22 mouse cellular contexts compared by ENCODE assay signal in the genomic region with DNA sequence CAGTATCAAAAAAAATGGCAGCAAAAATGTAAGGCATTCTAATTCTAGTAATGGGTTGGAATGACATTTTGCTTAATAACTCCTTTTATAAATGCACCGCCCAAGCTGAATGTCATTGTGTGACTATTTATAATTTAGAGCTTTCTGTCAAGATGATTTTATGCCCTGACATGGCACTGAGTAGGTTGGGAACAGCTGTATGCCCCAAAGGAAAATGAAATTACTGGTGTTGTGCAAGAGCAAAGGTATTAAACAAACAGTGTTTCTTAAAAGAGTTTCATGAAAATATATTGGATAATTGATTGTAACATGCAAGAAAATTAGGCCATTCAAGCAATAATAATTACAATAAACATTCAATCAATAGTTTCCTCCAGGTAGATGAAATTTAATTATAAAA.
"Had no signal": no experiment of that assay in that cellular context is flagged by ENCODE, and none has a peak within 500 bp of the region (broad histone marks: within the 10 kb centered on the region; RNA-seq: fewer than 3 reads in every experiment).

No protein-coding gene starts in this region.

- H3K36me3 ChIP-seq: limb, embryonic 15.5 days; lung, embryonic 15.5 days; midbrain, embryonic 10.5 days; neural tube, embryonic 12.5 days; neural tube, embryonic 15.5 days; stomach, embryonic 15.5 days had no signal

- ATAC-seq: intestine, postnatal 0 days; liver, postnatal 0 days had no signal

- H3K4me2 ChIP-seq: limb, embryonic 15.5 days; liver, embryonic 11.5 days; lung, embryonic 15.5 days; neural tube, embryonic 12.5 days; neural tube, embryonic 15.5 days; stomach, embryonic 15.5 days had no signal

- DNase-seq: kidney, adult 2 months; kidney, postnatal 25 days; layer of hippocampus, adult 9-11 months; liver, postnatal 0 days; lung, postnatal 10 days; lung, postnatal 36 days; right cerebral cortex, adult 18-20 months; right cerebral cortex, postnatal 25 days; spleen, adult 18-20 months; thymus, postnatal 36 days had no signal

- H3K9ac ChIP-seq: limb, embryonic 15.5 days; liver, embryonic 14.5 days; liver, postnatal 0 days; lung, embryonic 15.5 days; neural tube, embryonic 12.5 days; neural tube, embryonic 15.5 days; stomach, embryonic 15.5 days had no signal

- H3K27me3 ChIP-seq: limb, embryonic 15.5 days; lung, embryonic 15.5 days; megakaryocyte, embryonic 14.5 days; neural tube, embryonic 12.5 days; neural tube, embryonic 15.5 days; stomach, embryonic 15.5 days had no signal

- H3K4me3 ChIP-seq: layer of hippocampus, adult 2 months; limb, embryonic 15.5 days; lung, embryonic 15.5 days; megakaryocyte, embryonic 14.5 days; midbrain, embryonic 10.5 days; neural tube, embryonic 12.5 days; neural tube, embryonic 15.5 days; stomach, embryonic 15.5 days had no signal

- H3K9me3 ChIP-seq: limb, embryonic 15.5 days; lung, embryonic 15.5 days; megakaryocyte, embryonic 14.5 days; midbrain, embryonic 10.5 days; neural tube, embryonic 12.5 days; neural tube, embryonic 15.5 days; stomach, embryonic 15.5 days had no signal

- H3K27ac ChIP-seq: kidney, postnatal 0 days; layer of hippocampus, adult 2 months; limb, embryonic 15.5 days; liver, embryonic 14.5 days; lung, embryonic 15.5 days; midbrain, embryonic 10.5 days; neural tube, embryonic 12.5 days; neural tube, embryonic 15.5 days; stomach, embryonic 15.5 days had no signal

- H3K4me1 ChIP-seq: limb, embryonic 15.5 days; lung, embryonic 15.5 days; midbrain, embryonic 10.5 days; neural tube, embryonic 12.5 days; neural tube, embryonic 15.5 days; stomach, embryonic 15.5 days had no signal
